Mouse (Mus musculus): Measurements from ENCODE around the gene Cntn3. TPM values are rescaled to one million over a fixed set of nuclear protein-coding genes. Genes with fewer than 3 reads are reported as not detected.

Gene Cntn3
- polyA plus RNA-seq, 1 experiment = not detected

- H3K4me3 ChIP-seq (replicated peaks; ENCODE audit: extremely low read depth, low read depth, low read length) = no peak overlapping the region
- 61% methylated on average over 2 of the region's 2 CpGs for WGBS
- DNase-seq = no peak
- TF ChIP-seq POLR2A (IDR thresholded peaks at IDR 0.05; ENCODE audit: borderline replicate concordance, extremely low read depth, low read depth, low read length) (no peak), CTCF (IDR thresholded peaks at IDR 0.05; ENCODE audit: insufficient read depth, low read length) (no peak)
- no peaks in the 10 kb centered on the region for H3K4me1 ChIP-seq (ENCODE audit: control insufficient read depth, insufficient read depth, low read length)
These were observed 57.7 kb downstream of the Cntn3 start for GRCm38 (mm10) chr6:102515231-102515630.

DNA sequence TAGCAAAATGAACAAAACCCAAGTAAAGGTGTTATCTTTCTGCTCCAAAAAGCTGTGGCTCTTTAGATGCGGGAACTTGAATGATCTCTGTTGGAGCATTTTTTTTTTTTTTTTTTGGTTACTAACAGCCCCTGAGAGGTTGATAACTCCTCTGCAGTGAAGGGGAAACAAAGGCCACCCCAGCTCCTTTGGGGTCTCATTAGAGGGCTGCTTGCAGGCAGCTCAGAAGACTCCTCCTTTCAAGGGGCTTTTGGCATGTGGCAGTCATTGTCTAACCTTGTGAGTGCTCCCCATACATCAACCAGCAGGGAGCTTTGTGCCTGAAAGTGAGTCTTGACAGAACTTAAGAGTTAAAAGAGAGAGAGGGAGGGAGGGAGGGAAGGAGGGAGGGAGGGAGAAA is 60.8 kb downstream of the Cntn3 start:
- DNase-seq = no peak
- Histone ChIP-seq H3K4me1 (ENCODE audit: control insufficient read depth, insufficient read depth, low read length) (no peaks in the 10 kb centered on the region), H3K4me3 (replicated peaks; ENCODE audit: extremely low read depth, low read depth, low read length) (no peak overlapping the region)
- WGBS = 37% methylated on average over 1 of the region's 1 CpGs
- TF ChIP-seq POLR2A (IDR thresholded peaks at IDR 0.05; ENCODE audit: borderline replicate concordance, extremely low read depth, low read depth, low read length) (no peak), CTCF (IDR thresholded peaks at IDR 0.05; ENCODE audit: insufficient read depth, low read length) (no peak)

GRCm38 (mm10) chr6:102485509-102485908 is 87.4 kb downstream of the Cntn3 start:
- H3K4me1 ChIP-seq (ENCODE audit: control insufficient read depth, insufficient read depth, low read length) = no peaks in the 10 kb centered on the region
- no peak for DNase-seq

DNA sequence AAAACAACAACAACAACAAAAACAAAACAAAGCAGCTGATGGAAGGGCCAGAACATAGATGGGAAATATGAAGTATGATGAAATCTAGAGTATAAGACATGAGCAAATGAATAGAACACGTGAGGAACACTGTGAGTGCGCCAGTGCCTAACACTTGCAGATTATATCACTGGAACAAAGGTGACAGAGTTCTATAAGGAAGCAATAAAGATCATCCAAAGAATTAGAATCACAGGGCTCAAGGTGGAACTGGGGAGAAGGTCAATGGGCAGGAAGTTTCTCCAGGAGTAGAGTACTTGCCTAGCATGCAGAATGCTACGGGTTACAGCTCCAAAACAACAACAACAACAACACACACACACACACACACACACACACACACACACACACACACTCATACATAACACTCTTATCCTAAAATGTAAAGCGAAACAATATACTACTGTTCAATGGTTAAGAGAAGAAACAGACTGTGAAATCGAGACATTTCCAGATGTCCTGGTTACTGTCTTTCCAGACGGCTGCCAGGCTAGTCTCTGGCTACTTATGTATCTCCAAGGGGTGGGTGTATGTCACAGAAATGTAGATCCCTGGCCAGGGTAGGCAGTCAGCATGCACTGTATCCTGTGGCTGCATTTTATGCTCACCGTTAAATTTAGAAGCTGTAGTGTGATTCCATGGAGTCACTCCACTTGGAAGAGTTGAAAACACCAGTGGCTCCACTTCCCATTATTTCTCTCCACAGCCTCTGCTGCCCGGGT is 94.4 kb downstream of the Cntn3 start:
- no peak for TF ChIP-seq POLR2A (IDR thresholded peaks at IDR 0.05; ENCODE audit: borderline replicate concordance, extremely low read depth, low read depth, low read length)
- no peak for TF ChIP-seq CTCF (IDR thresholded peaks at IDR 0.05; ENCODE audit: insufficient read depth, low read length)
- no peaks in the 10 kb centered on the region for H3K4me1 ChIP-seq (ENCODE audit: control insufficient read depth, insufficient read depth, low read length)
- DNase-seq = no peak
- H3K4me3 ChIP-seq (replicated peaks; ENCODE audit: extremely low read depth, low read depth, low read length) = no peak overlapping the region
- WGBS = 69% methylated on average over 8 of the region's 8 CpGs

More at GRCm38 (mm10) chr6:102485509-102485908, 87.4 kb downstream of the Cntn3 start:
- no peak for TF ChIP-seq CTCF (IDR thresholded peaks at IDR 0.05; ENCODE audit: insufficient read depth, low read length)
- no peak for TF ChIP-seq POLR2A (IDR thresholded peaks at IDR 0.05; ENCODE audit: borderline replicate concordance, extremely low read depth, low read depth, low read length)
- H3K4me3 ChIP-seq (replicated peaks; ENCODE audit: extremely low read depth, low read depth, low read length) = no peak overlapping the region

DNA sequence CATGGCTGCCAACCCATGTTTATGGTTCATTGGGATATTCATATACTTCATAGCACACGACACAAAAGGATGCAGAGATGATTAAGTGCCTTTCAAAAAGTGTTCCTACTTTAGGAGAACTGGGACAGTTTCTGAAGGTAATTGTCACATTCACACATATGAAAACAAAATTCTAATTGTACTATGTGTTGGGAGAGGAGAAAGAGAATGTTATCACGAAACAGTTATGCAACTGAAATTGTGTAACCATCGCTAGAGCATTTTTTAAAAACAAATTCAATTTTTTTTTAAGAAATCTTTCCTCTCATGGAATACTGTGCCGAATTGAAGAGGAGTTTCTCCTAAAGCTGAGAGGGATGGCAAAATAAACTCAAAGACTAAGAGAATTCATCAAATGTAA is 134.5 kb downstream of the Cntn3 start:
- 57% methylated on average over 4 of the region's 4 CpGs for WGBS
- no peaks in the 10 kb centered on the region for H3K4me1 ChIP-seq (ENCODE audit: control insufficient read depth, insufficient read depth, low read length)
- no peak for DNase-seq

GRCm38 (mm10) chr6:102427549-102427948 is 145.4 kb downstream of the Cntn3 start:
- TF ChIP-seq CTCF (IDR thresholded peaks at IDR 0.05; ENCODE audit: insufficient read depth, low read length) (no peak), POLR2A (IDR thresholded peaks at IDR 0.05; ENCODE audit: borderline replicate concordance, extremely low read depth, low read depth, low read length) (no peak)
- WGBS = 69% methylated on average over 1 of the region's 1 CpGs
- Histone ChIP-seq H3K4me3 (replicated peaks; ENCODE audit: extremely low read depth, low read depth, low read length) (no peak overlapping the region), H3K4me1 (ENCODE audit: control insufficient read depth, insufficient read depth, low read length) (no peaks in the 10 kb centered on the region)
- no peak for DNase-seq

More for the DNA sequence above, 134.5 kb downstream of the Cntn3 start:
- TF ChIP-seq POLR2A (IDR thresholded peaks at IDR 0.05; ENCODE audit: borderline replicate concordance, extremely low read depth, low read depth, low read length) (no peak), CTCF (IDR thresholded peaks at IDR 0.05; ENCODE audit: insufficient read depth, low read length) (no peak)
- H3K4me3 ChIP-seq (replicated peaks; ENCODE audit: extremely low read depth, low read depth, low read length) = no peak overlapping the region

DNA sequence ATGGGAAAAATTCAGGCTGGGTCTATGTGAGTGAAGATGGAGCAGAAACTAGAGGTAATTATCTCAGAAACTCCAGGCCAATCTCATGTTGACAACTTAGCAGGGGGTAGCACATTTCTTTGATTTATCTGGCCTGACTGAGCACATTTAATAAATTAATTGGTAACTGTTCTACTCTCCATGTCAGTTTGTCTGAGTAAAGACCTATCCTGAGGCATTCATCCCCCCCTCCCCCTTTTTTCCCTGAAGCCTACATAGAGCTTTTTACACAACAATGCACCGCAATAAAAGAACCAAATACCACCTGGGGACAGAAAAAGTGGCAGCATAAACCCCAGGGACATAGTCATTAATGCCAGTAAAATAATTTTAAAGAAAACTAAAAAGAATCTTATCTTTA is 151.1 kb downstream of the Cntn3 start:
- TF ChIP-seq POLR2A (IDR thresholded peaks at IDR 0.05; ENCODE audit: borderline replicate concordance, extremely low read depth, low read depth, low read length) (no peak), CTCF (IDR thresholded peaks at IDR 0.05; ENCODE audit: insufficient read depth, low read length) (no peak)
- no peaks in the 10 kb centered on the region for H3K4me1 ChIP-seq (ENCODE audit: control insufficient read depth, insufficient read depth, low read length)
- H3K4me3 ChIP-seq (replicated peaks; ENCODE audit: extremely low read depth, low read depth, low read length) = no peak overlapping the region
- DNase-seq = no peak
- 74% methylated on average over 1 of the region's 1 CpGs for WGBS

DNA sequence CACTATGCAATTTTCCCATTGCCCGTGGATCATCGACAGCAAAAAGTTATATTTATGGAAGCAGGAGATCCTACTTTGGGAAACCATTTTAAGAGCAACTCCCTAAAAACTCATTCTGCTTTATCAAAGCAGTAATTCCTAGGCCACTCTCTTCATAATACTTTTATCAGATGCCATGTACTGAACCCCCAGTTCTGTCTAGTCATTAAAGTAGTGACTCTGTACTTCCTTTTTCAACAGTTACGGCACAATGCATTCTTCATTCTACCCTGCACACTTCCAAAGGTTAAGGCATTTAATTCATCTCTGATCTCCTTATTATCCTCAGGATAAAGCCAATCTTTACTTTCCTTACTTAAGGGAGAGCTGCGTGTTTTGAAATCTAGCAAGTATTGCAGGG is 184.3 kb downstream of the Cntn3 start:
- no peak for DNase-seq
- TF ChIP-seq POLR2A (IDR thresholded peaks at IDR 0.05; ENCODE audit: borderline replicate concordance, extremely low read depth, low read depth, low read length) (no peak), CTCF (IDR thresholded peaks at IDR 0.05; ENCODE audit: insufficient read depth, low read length) (no peak)
- no peaks in the 10 kb centered on the region for H3K4me1 ChIP-seq (ENCODE audit: control insufficient read depth, insufficient read depth, low read length)
- 85% methylated on average over 4 of the region's 4 CpGs for WGBS
- no peak overlapping the region for H3K4me3 ChIP-seq (replicated peaks; ENCODE audit: extremely low read depth, low read depth, low read length)

DNA sequence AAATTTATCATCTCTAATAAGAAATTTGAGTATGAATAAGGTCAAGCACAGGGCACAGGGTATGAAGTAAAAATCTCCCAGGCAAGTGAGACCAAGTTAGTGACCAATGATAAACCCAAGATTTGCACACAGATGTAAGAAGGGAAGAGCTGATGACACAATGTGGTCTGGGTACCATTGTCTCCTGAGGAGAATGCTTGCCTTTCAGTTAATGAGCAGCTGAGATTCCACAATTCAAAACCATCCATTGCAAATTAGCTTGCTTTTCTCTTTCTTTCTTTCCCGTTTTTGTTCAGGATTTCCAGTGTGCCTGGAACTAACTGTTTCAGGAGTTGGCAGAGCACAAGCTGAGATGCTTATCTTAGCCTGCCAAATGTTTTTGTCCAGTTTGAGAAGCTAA is 200.8 kb downstream of the Cntn3 start:
- no peak for DNase-seq
- TF ChIP-seq POLR2A (IDR thresholded peaks at IDR 0.05; ENCODE audit: borderline replicate concordance, extremely low read depth, low read depth, low read length) (no peak), CTCF (IDR thresholded peaks at IDR 0.05; ENCODE audit: insufficient read depth, low read length) (no peak)
- Histone ChIP-seq H3K4me1 (ENCODE audit: control insufficient read depth, insufficient read depth, low read length) (no peaks in the 10 kb centered on the region), H3K4me3 (replicated peaks; ENCODE audit: extremely low read depth, low read depth, low read length) (no peak overlapping the region)
- 42% methylated on average over 1 of the region's 1 CpGs for WGBS

DNA sequence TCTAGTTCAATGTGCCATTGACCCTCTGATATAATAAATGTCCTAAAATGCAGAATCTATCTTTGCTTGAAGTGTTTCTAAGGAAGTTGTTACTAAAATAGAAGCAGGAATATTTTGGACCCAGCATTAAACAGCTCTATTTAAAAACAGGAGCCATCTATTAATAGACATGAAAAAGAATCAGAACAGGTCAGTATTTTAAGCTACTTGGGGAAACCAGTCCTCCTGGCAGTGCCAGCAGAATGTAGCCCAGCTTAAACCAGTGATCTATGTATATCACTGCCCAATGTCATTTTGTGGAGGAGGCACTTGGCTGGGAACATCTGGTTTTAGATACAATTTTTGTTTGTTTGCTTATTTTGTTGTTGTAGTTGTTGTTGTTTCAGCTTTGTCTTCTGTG is 209.0 kb downstream of the Cntn3 start:
- DNase-seq = no peak

More for the DNA sequence above, 209.0 kb downstream of the Cntn3 start:
- no peak overlapping the region for H3K4me3 ChIP-seq (replicated peaks; ENCODE audit: extremely low read depth, low read depth, low read length)
- no peaks in the 10 kb centered on the region for H3K4me1 ChIP-seq (ENCODE audit: control insufficient read depth, insufficient read depth, low read length)
- no peak for TF ChIP-seq CTCF (IDR thresholded peaks at IDR 0.05; ENCODE audit: insufficient read depth, low read length)
- no peak for TF ChIP-seq POLR2A (IDR thresholded peaks at IDR 0.05; ENCODE audit: borderline replicate concordance, extremely low read depth, low read depth, low read length)

All from lung, adult 2 months (tissue).